Mouse (Mus musculus) E14TG2a.4 (cell line): Measurements from ENCODE around the gene 5031439G07Rik.

Experiments
- CTCF ChIP-seq: conservative IDR thresholded peaks from 2 replicates; pipeline ENCODE4 v1.5.1; 2014; ENCODE audit warnings: low read length
- POU5F1 ChIP-seq: IDR thresholded peaks from 2 replicates; pipeline ENCODE4 v1.6.1; 2014; ENCODE audit warnings: low read length, borderline replicate concordance

GRCm38 (mm10) chr15:85026197-85026596, 37.8 kb upstream of the 5031439G07Rik start:
- no peak for TF ChIP-seq CTCF
- no peak for TF ChIP-seq POU5F1
